Mouse (Mus musculus) adrenal gland, postnatal 4 days (tissue): ENCODE results near the gene 1810046K07Rik. TPM values are rescaled to one million over a fixed set of nuclear protein-coding genes. Genes with fewer than 3 reads are reported as not detected.

Experiments used
- DNase-seq, 2 experiments: peaks; one replicate each; pipeline ENCODE4 v3.0.0; 2021 to 2022; ENCODE audit warnings: low spot score in 2 of 2, mixed read lengths in 2 of 2
- total RNA-seq, 2 experiments: library from RNA; stranded (reverse); gene quantifications; 2 replicates each; pipeline ENCODE4 v1.2.3; 2021

1810046K07Rik gene
- total RNA-seq, 2 experiments from 2014 or later: 0.31 TPM; not detected in 1

DNA sequence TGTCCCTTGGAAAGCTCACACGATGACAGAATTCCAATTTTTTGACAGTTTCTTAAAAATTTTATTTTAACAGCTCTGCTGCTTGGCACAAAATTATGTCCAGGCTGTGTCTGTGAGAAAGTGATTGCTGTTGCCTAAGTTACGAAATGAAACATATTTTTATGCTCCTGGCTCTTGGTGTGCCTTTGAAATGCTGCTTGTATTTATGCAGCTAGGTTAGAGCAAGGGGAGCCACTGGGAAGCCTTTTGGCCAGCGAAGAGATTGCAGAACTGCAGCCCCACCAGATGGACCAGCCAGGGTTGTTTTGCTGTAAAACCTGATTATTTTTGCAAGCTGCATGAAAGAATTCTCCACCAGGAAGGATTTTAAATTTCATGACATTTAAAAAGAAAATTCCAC, 23.6 kb downstream of the 1810046K07Rik start:
- DNase-seq: no peak

DNA sequence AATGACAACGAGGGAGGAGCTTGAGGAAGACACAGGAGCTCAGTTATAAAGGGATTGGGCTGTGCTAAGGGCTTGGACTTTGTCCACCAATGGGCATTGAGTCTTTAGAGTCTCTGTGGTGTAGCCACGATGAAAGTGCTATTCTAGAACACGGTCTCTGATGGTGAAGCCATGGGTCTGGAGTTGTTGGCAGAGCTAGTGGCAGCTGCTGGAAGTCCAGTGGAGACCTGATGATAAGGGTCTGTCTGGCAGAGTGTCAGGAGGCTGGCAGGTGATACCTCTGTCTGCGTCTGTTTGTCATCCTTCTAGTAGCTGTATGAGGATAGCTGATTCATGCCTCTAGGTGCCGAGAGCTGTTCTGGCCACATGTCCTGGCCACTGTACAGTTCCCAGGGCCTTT, 24.7 kb downstream of the 1810046K07Rik start:
- DNase-seq: no peak

DNA sequence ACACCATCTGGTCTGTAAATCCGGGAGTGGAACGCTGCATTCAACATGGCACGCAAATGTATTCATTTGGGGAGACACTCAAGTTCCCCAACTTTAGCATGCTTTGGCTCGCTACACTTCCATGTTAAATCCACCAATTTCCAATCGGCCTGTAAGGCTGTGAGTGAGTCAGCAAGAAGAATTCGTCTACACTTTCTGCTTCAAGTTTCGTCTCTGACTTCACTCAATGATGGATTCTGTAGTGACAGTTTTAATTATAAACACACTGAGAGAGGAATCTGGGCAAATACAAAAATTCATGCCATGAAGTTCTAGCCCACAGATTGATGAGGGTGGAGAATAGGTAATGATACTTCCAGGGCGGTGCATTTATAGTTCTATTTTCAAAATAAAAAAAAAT, 35.2 kb downstream of the 1810046K07Rik start:
- no peak for DNase-seq

- DNase-seq: peak in 1 of 2 experiments; percentile 53
Observed at GRCm38 (mm10) chr9:51292674-51293073, 36.0 kb downstream of the 1810046K07Rik start.

- no peak for DNase-seq
Observed at GRCm38 (mm10) chr9:51290980-51291379, 37.7 kb downstream of the 1810046K07Rik start.

- no peak for DNase-seq
Observed at GRCm38 (mm10) chr9:51286079-51286478, 42.6 kb downstream of the 1810046K07Rik start.

GRCm38 (mm10) chr9:51278500-51279381, 50.0 kb downstream of the 1810046K07Rik start, which contains the start of gene Colca2:
Gene Colca2 (minus strand): TSS chr9:51278569.
- peak; percentile 47 to 63 for DNase-seq

DNA sequence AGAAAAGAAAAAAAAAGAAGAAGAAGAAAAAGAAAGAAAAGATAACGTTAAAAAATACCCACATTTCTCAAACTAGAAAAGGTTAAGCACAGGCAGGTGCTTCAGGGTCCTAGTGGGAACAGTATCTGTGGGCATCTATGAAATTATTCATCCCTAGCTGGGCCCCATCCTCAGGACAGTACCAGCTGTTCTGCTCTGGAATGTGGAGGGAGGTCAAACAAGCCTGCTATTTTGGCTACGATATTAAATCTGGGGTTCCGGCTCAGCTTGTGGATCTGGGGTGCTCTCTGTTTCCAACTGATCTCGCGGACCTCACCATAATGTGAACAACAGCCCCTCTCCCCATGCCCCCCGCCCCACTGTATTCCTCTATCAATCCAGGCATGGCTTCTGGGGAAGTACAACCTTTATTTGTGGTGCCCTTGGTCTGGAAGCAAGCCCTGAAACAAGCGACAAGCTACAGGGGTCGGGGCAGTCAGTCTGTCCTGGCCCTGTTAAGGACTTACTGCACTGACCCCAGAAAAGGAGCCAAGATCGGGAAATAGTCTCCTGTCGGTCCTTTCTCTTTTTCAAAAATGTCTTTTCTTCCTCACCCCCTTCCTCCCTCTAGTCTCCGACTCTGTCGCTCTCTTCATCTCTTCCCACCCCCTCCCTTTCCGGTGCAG, 50.8 kb downstream of the 1810046K07Rik start:
- DNase-seq: no peak

- no peak for DNase-seq
Observed at GRCm38 (mm10) chr9:51274678-51275077, 54.0 kb downstream of the 1810046K07Rik start.

GRCm38 (mm10) chr9:51273581-51274154, 55.0 kb downstream of the 1810046K07Rik start:
- no peak for DNase-seq

DNA sequence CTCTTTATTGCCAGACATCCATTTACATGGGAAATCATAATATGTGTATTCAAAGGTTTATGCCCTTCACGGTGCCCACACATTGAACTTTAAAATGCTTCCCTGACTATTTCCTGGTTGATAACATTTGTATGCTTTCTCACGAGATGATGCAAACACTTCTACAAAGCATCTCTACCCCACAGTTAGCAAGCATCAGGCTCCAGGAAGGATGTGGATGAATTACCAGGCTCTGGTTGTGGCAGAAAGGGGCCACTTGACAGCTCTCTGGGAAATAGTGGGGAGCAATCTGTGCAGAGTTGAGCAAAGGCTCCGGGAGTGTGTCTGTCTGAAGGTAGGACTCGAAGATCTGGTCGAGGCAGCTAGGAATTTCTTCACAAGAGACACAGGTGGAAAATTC, 56.6 kb downstream of the 1810046K07Rik start:
- no peak for DNase-seq

GRCm38 (mm10) chr9:51271073-51271472, 57.6 kb downstream of the 1810046K07Rik start:
- no peak for DNase-seq

- no peak for DNase-seq
Observed at GRCm38 (mm10) chr9:51268852-51269251, 59.9 kb downstream of the 1810046K07Rik start.

DNA sequence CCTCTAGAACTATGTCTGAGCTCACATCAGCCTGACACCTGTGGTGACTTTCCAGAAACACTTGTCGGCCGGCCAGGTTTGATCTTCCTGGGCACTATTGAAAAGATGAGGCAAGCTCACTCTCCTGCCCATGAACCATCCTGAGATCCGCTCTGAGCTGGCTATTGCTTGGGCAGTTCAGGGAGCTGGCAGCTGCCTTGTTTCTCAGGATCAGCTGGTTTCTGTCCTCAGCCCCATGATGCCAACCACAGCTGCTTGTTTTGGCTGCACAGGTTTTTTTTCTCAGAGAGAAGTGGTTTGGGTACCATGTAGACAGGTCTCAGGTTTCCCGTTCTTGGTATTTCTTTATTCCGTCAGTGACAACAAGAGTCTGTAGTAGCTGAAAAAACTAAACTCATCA, 70.3 kb downstream of the 1810046K07Rik start:
- no peak for DNase-seq

- no peak for DNase-seq
Observed at GRCm38 (mm10) chr9:51256780-51257502, 71.8 kb downstream of the 1810046K07Rik start.

Other genes with a start within 250 kb of the 1810046K07Rik start
- under 1 TPM in 1 of 2 experiments, not detected in 1; 0.31 TPM for gene 4833427G06Rik, start 226.8 kb downstream of the 1810046K07Rik start, total RNA-seq
- gene Gm32742, start 163.4 kb downstream of the 1810046K07Rik start, total RNA-seq: not detected
- under 1 TPM; 0.48 to 0.85 TPM for gene Pou2af1, start 115.2 kb downstream of the 1810046K07Rik start, total RNA-seq
- 1 to 10 TPM; 3.8 to 6.1 TPM for gene Colca2, start 50.3 kb downstream of the 1810046K07Rik start, total RNA-seq